Mouse (Mus musculus) CH12.LX (cell line): ENCODE measurements around the gene Fpr1. TPM values are rescaled to one million over a fixed set of nuclear protein-coding genes. Genes with fewer than 3 reads are reported as not detected.
"Not testable (repeated sequence)": the region's sequence is repeated elsewhere in the genome, so short reads cannot be mapped to it uniquely, and the experiment has no call there.

Experiments
- DNase-seq: peaks from one replicate; pipeline ENCODE4 v3.0.0-alpha.2; 2013; ENCODE audit errors: extremely low read depth
- H3K27ac ChIP-seq: 2 replicates; pipeline ENCODE4 v1.5.1; 2012; ENCODE audit warnings: low read depth, mild to moderate bottlenecking, control low read depth, moderate library complexity; ENCODE audit not compliant: insufficient read depth
- H3K27me3 ChIP-seq: replicated peaks from 2 replicates; pipeline ENCODE3; 2012; ENCODE audit warnings: inconsistent platforms
- H3K36me3 ChIP-seq, 2 experiments: replicated peaks in 1 of 2; 2 replicates each; pipeline versions ENCODE3 to v1.6.1; 2012; ENCODE audit warnings: inconsistent platforms in 1 of 2, low read length in 1 of 2, mild to moderate bottlenecking in 1 of 2, mixed read lengths in 1 of 2, moderate library complexity in 1 of 2; ENCODE audit not compliant: control insufficient read depth in 1 of 2, insufficient read depth in 1 of 2
- H3K4me1 ChIP-seq, 2 experiments: 2 replicates each; pipeline ENCODE4 v1.6.1; 2012; ENCODE audit warnings: inconsistent platforms in 1 of 2, moderate library complexity in 1 of 2; ENCODE audit not compliant: insufficient read depth in 2 of 2, control insufficient read depth in 1 of 2
- H3K4me2 ChIP-seq: 2 replicates; pipeline ENCODE4 v1.6.1; 2012; ENCODE audit warnings: low read depth, mild to moderate bottlenecking, control low read depth; ENCODE audit not compliant: poor library complexity, insufficient read depth, severe bottlenecking
- H3K4me3 ChIP-seq, 3 experiments: fragments of 150-350 bp in 1 of 3; sonication (generic) in 1 of 3; replicated peaks in 1 of 3; 2 replicates each; pipeline versions ENCODE3 to v1.5.1; 2011 to 2012; ENCODE audit warnings: low read depth in 2 of 3, low read length in 2 of 3, mild to moderate bottlenecking in 2 of 3, moderate library complexity in 2 of 3, control low read depth in 1 of 3, improper control_type of control experiment in 1 of 3, inconsistent platforms in 1 of 3, mixed read lengths in 1 of 3; ENCODE audit not compliant: poor library complexity in 1 of 3
- H3K79me2 ChIP-seq: replicated peaks from 2 replicates; pipeline ENCODE4 v1.6.1; 2012; ENCODE audit warnings: mild to moderate bottlenecking, moderate library complexity; ENCODE audit not compliant: control insufficient read depth, poor library complexity, insufficient read depth, severe bottlenecking; ENCODE audit errors: extremely low read depth
- H3K9ac ChIP-seq: 2 replicates; pipeline ENCODE4 v1.6.1; 2012; ENCODE audit warnings: low read depth, mild to moderate bottlenecking, control low read depth, moderate library complexity; ENCODE audit not compliant: insufficient read depth
- H3K9me3 ChIP-seq: replicated peaks from 2 replicates; pipeline ENCODE3; 2012; ENCODE audit warnings: low read length, inconsistent platforms, mixed read lengths
- CTCF ChIP-seq, 2 experiments: IDR thresholded peaks in 1 of 2; conservative IDR thresholded peaks in 1 of 2; 2 replicates each; pipeline ENCODE4 v1.5.1; 2011 to 2012; ENCODE audit warnings: low read depth in 2 of 2, low read length in 2 of 2, improper control_type of control experiment in 1 of 2, inconsistent platforms in 1 of 2, mild to moderate bottlenecking in 1 of 2, moderate library complexity in 1 of 2
- ETS1 ChIP-seq: conservative IDR thresholded peaks from 2 replicates; pipeline ENCODE4 v1.6.1; 2012; ENCODE audit warnings: low read depth, mild to moderate bottlenecking, inconsistent platforms, low read length, improper control_type of control experiment, moderate library complexity
- HCFC1 ChIP-seq: IDR thresholded peaks from 2 replicates; pipeline ENCODE4 v1.6.1; 2012; ENCODE audit warnings: low read depth, mild to moderate bottlenecking, inconsistent platforms, low read length, improper control_type of control experiment
- IRF4 ChIP-seq: IDR thresholded peaks from 2 replicates; pipeline ENCODE4 v1.6.1; 2014; ENCODE audit warnings: low read depth, mild to moderate bottlenecking, inconsistent platforms, low read length, improper control_type of control experiment
- JUN ChIP-seq: IDR thresholded peaks from 2 replicates; pipeline ENCODE4 v1.6.1; 2011; ENCODE audit warnings: low read depth, mild to moderate bottlenecking, low read length, improper control_type of control experiment, moderate library complexity; ENCODE audit not compliant: insufficient read depth
- KAT2A ChIP-seq: IDR thresholded peaks from 2 replicates; pipeline ENCODE4 v1.6.1; 2012; ENCODE audit warnings: low read length, improper control_type of control experiment, inconsistent platforms; ENCODE audit not compliant: insufficient replicate concordance
- MAFK ChIP-seq: IDR thresholded peaks from 2 replicates; pipeline ENCODE4 v1.6.1; 2011; ENCODE audit warnings: low read length, improper control_type of control experiment; ENCODE audit not compliant: insufficient replicate concordance
- MXI1 ChIP-seq: IDR thresholded peaks from 2 replicates; pipeline ENCODE4 v1.6.1; 2011; ENCODE audit warnings: mild to moderate bottlenecking, low read depth, low read length, improper control_type of control experiment
- MYC ChIP-seq: IDR thresholded peaks from 2 replicates; pipeline ENCODE4 v1.6.1; 2011; ENCODE audit warnings: low read depth, mild to moderate bottlenecking, improper control_type of control experiment, low read length
- NRF1 ChIP-seq: IDR thresholded peaks from 2 replicates; pipeline ENCODE4 v1.6.1; 2014; ENCODE audit warnings: low read depth, mild to moderate bottlenecking, inconsistent platforms, low read length, improper control_type of control experiment, moderate library complexity
- POLR2A ChIP-seq: IDR thresholded peaks from 2 replicates; pipeline ENCODE4 v1.6.1; 2011; ENCODE audit warnings: low read depth, mild to moderate bottlenecking, improper control_type of control experiment, low read length
- POLR2AphosphoS2 ChIP-seq: IDR thresholded peaks from 2 replicates; pipeline ENCODE4 v1.6.1; 2011; ENCODE audit warnings: low read depth, low read length, improper control_type of control experiment
- SIN3A ChIP-seq: IDR thresholded peaks from 2 replicates; pipeline ENCODE4 v1.6.1; 2012; ENCODE audit warnings: low read length, improper control_type of control experiment, inconsistent platforms
- SMC3 ChIP-seq: IDR thresholded peaks from 2 replicates; pipeline ENCODE4 v1.6.1; 2011; ENCODE audit warnings: low read depth, low read length, improper control_type of control experiment
- UBTF ChIP-seq: IDR thresholded peaks from 2 replicates; pipeline ENCODE4 v1.6.1; 2012; ENCODE audit warnings: low read depth, mild to moderate bottlenecking, inconsistent platforms, low read length, improper control_type of control experiment, moderate library complexity
- ZNF384 ChIP-seq: IDR thresholded peaks from 2 replicates; pipeline ENCODE4 v1.6.1; 2012; ENCODE audit warnings: low read depth, low read length, improper control_type of control experiment, inconsistent platforms
- dilution Hi-C: fragments of 300-500 bp; cut with MboI; formaldehyde crosslinking; loops from 2 replicates; pipeline ENCODE4 v1.14.3; 2020; ENCODE audit warnings: low sequenced_read_pairs; ENCODE audit not compliant: extremely low pct_unique_long_range_greater_than_20kb, extremely low pct_ligation_motif_present
- in situ Hi-C: fragments of 300-500 bp; cut with MboI; formaldehyde crosslinking; loops from 3 replicates; pipeline ENCODE4 v1.14.3; 2019; ENCODE audit warnings: low sequenced_read_pairs, low pct_ligation_motif_present, low pct_unique_long_range_greater_than_20kb, mixed read lengths
- polyA plus RNA-seq: library from polyadenylated mRNA; unstranded; fragments of >175 nt; gene quantifications from 2 replicates; pipeline ENCODE4 v1.2.1, GENCODE M21; 2012; ENCODE audit warnings: low read depth; ENCODE audit not compliant: insufficient read length
- total RNA-seq, 2 experiments: library from RNA; depleted of rRNA; stranded (reverse); fragments of 300-350 nt in 1 of 2; fragments of >200 nt in 1 of 2; gene quantifications; 2 replicates each; pipeline ENCODE4 v1.2.3; 2012 to 2014

The Fpr1 gene
- total and polyA plus RNA-seq, 3 experiments = not detected

DNA sequence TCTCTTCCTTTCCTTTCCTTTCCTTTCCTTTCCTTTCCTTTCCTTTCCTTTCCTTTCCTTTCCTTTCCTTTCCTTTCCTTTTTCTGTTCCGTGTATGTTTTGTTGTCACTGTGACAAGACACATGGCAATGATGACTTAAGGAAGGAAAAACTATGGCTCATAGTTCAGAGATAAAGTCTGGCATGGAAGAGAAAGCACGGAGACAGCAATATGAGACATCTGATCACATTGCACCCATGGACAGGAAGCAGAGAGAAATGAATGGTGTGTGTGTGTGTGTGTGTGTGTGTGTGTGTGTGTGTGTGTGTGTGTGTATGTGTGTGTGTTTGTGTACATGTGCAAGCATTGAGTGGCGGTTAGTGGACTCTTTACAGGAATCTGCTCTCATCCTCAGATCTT is 39.1 kb downstream of the Fpr1 start:
- H3K4me3 ChIP-seq, dilution Hi-C loops, H3K9ac ChIP-seq, H3K27ac ChIP-seq, H3K4me1 ChIP-seq, H3K27me3 ChIP-seq, H3K9me3 ChIP-seq, DNase-seq, H3K4me2 ChIP-seq, H3K79me2 ChIP-seq: not testable (repeated sequence)
- in situ Hi-C loops = loop anchor here (10.0 kb wide), 1 partner anchor 80 kb away; no protein-coding TSS in a partner anchor
- peaks cover 0 to 22% of the 10 kb centered on the region in 2 experiments for H3K36me3 ChIP-seq

GRCm38 (mm10) chr17:17843534-17844261 is 40.0 kb downstream of the Fpr1 start:
- in situ Hi-C loops (loop anchor here (10.0 kb wide), 1 partner anchor 79 kb away; no protein-coding TSS in a partner anchor), dilution Hi-C loops (no loop called here)
- Histone ChIP-seq H3K9me3 (no peaks in the 10 kb centered on the region), H3K4me2 (no peak overlapping the region), H3K4me1 (peaks cover 3 to 13% of the 10 kb centered on the region in 2 experiments; a peak in 3 of 4 replicates), H3K79me2 (no peaks in the 10 kb centered on the region), H3K27ac (no peak overlapping the region), H3K36me3 (peaks cover 0 to 22% of the 10 kb centered on the region in 2 experiments)
- DNase-seq = no peak
- no peak for TF ChIP-seq KAT2A
- TF ChIP-seq POLR2A = no peak
- TF ChIP-seq SMC3 = no peak
- no peak for TF ChIP-seq ETS1
- no peak for TF ChIP-seq JUN
- TF ChIP-seq UBTF = no peak
- TF ChIP-seq POLR2AphosphoS2 = no peak
- no peak for TF ChIP-seq ZNF384
- no peak for TF ChIP-seq MXI1
- no peak for TF ChIP-seq MAFK
- no peak for TF ChIP-seq MYC
- no peak for TF ChIP-seq SIN3A
- no peak for TF ChIP-seq IRF4
- no peak for TF ChIP-seq CTCF (conservative IDR thresholded peaks at IDR 0.05 in 1 of 2, IDR thresholded peaks at IDR 0.05 in 1 of 2; ENCODE audit: low read depth in 2 of 2, low read length in 2 of 2)
- no peak for TF ChIP-seq HCFC1
- no peak for TF ChIP-seq NRF1
- TF ChIP-seq, all 38 proteins: peak for 0
- Histone ChIP-seq H3K4me3 (no peak overlapping the region), H3K27me3 (no peaks in the 10 kb centered on the region), H3K9ac (no peak overlapping the region)
